Mouse (Mus musculus): Measurements from ENCODE around the gene Myom1. TPM values are rescaled to one million over a fixed set of nuclear protein-coding genes. Genes with fewer than 3 reads are reported as not detected.

Myom1 gene
- polyA plus RNA-seq, 1 experiment from 2014 or later, result 3.9 TPM

DNA sequence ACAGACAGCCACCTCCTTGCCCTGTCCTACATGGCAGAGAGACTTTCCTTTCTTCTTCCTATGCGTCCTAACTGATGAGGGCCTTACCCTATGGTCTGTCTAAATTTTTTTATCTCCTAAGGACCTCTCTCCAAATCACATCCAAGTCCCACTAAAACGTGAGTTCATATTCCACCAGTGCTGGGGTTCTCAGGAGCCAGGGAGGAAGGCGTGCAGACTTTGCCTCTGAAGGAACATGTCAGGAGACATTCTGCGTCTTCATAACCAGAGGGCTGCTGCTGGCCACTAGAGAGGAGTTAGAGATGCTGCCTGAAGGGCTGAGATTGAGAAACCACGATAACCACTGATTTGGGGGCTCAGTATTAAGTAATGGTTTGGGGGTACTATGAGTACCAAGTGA, 4.5 kb downstream of the Myom1 start:
- peaks cover 21% of the 10 kb centered on the region for H3K4me1 ChIP-seq
- no peaks in the 10 kb centered on the region for H3K27me3 ChIP-seq (replicated peaks)
- no peak overlapping the region for H3K9ac ChIP-seq
- H3K9me3 ChIP-seq (replicated peaks), result no peaks in the 10 kb centered on the region
- no peak overlapping the region for H3K4me3 ChIP-seq
- H3K36me3 ChIP-seq, result no peaks in the 10 kb centered on the region
- 60% methylated on average over 5 of the region's 5 CpGs for WGBS (ENCODE audit: insufficient replicate concordance)
- no peak overlapping the region for H3K27ac ChIP-seq
- no peak for ATAC-seq
- no peak overlapping the region for H3K4me2 ChIP-seq

DNA sequence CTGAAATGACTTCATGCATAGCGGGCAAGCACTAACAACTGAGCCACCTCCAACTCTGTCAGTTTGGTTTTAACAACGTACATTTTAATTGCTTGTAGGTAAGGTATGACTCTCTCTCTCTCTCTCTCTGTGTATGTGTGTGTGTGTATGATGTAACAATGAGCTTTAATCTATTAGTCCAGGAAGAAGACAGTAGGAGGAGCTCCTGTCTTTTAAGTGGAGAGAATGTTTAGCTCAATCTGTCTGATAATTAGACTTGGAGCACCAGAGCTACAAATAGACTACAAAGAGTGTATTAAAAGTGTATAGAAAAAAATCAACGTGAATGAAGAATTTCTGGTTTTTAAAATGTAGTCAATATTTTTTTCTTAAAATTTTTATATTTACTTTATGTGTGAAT, 6.2 kb downstream of the Myom1 start:
- ATAC-seq, result no peak
- Histone ChIP-seq H3K4me1 (peaks cover 10% of the 10 kb centered on the region), H3K9me3 (replicated peaks) (no peaks in the 10 kb centered on the region), H3K9ac (no peak overlapping the region), H3K4me3 (no peak overlapping the region), H3K27ac (no peak overlapping the region), H3K4me2 (no peak overlapping the region), H3K36me3 (no peaks in the 10 kb centered on the region), H3K27me3 (replicated peaks) (no peaks in the 10 kb centered on the region)
- 67% methylated on average over 3 of the region's 3 CpGs for WGBS (ENCODE audit: insufficient replicate concordance)

DNA sequence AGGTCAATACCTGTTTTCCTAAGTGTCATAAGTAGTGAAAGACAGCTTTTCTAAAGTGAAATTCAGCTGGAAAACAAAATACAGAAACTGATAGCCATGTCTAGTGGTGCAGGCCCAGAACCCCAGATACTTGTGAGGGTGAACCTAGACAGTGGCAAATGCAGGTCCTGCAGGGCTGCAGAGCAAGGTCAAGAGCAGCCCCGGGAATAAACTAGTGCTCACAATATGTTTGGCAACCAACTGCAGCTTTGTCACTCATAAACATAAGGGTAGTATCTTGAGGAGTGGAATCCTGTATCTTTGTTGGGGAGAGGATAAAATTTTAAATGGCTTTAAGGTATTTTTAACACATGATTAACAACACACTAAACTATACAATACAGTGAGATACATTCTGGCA, 7.3 kb downstream of the Myom1 start:
- no peaks in the 10 kb centered on the region for H3K9me3 ChIP-seq (replicated peaks)
- H3K27ac ChIP-seq, result no peak overlapping the region
- no peak for ATAC-seq
- no peaks in the 10 kb centered on the region for H3K36me3 ChIP-seq
- H3K9ac ChIP-seq, result no peak overlapping the region
- H3K4me1 ChIP-seq, result no peaks in the 10 kb centered on the region
- no peak overlapping the region for H3K4me3 ChIP-seq
- H3K4me2 ChIP-seq, result no peak overlapping the region
- 68% methylated on average over 1 of the region's 1 CpGs for whole genome bisulfite sequencing (ENCODE audit: insufficient replicate concordance)
- no peaks in the 10 kb centered on the region for H3K27me3 ChIP-seq (replicated peaks)

DNA sequence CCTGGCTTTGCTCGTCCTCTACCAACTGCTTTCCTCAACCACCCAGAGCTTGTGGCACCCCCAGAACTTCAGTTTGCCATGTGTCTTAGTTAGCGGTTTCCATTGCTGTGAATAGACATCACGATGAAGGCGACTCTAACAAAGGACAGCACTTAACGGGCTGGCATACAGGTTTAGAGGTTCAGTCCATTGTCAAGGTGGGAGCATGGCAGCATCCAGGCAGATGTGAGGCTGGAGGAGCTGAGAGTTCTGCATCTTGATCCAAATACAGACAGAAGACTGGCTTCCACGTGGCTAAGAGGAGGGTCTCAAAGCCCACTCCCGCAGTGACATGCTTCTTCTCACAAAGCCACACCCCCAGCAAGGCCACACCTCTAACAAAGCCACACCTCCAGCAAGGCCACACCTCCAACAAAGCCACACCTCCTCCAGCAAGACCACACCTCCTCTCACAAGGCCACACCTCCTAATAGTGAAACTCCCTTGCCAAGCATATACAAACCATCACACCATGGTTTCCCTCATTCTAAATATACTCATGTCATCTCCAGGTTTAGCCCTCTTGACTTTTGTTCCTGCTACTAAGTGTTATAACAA, 8.3 kb downstream of the Myom1 start:
- ATAC-seq, result peak; percentile 70
- Histone ChIP-seq H3K27me3 (replicated peaks) (no peaks in the 10 kb centered on the region), H3K9me3 (replicated peaks) (no peaks in the 10 kb centered on the region), H3K9ac (no peak overlapping the region), H3K4me1 (no peaks in the 10 kb centered on the region), H3K4me2 (peak overlapping the region; percentile 2; the same call in 1 of the 2 replicates), H3K27ac (no peak overlapping the region), H3K4me3 (no peak overlapping the region), H3K36me3 (no peaks in the 10 kb centered on the region)
- WGBS (ENCODE audit: insufficient replicate concordance), result 48% methylated on average over 7 of the region's 7 CpGs

DNA sequence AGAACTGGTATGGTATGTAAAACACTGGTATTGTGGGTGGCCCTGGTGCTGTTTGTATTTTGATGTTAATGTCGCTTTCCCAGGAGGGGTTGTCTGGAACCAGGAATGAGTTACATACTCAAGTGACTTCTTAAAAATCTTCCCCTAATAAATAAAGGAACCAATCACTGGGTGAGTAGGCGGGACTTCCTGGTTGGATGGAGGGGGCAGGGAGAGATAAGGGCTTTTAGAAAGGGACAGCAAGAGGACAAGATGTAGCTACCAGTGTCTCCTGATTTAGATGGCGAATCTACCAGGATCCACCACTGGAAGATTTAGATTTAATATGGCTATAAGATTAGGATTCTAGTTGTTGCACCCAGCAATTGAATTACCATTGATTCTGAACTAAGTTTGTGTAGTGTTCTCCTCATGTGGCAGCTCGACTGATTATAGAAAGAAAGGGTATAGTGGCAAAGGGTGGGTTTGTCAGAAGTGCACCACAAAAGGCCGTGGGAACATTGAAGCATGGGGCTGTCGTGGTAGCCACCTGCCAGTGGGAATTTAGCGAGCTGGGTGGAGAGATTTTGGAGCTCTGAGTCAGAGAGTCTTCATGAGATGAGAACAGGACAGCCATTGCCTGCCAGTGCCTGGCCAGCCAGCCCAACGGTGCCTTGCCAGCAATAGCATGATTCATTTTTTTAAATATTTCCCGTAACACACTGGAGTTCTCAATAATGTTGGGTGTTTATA, 9.7 kb downstream of the Myom1 start:
- Histone ChIP-seq H3K4me2 (no peak overlapping the region), H3K9me3 (replicated peaks) (no peaks in the 10 kb centered on the region), H3K4me3 (no peak overlapping the region), H3K27ac (no peak overlapping the region), H3K27me3 (replicated peaks) (no peaks in the 10 kb centered on the region), H3K9ac (no peak overlapping the region), H3K4me1 (no peaks in the 10 kb centered on the region), H3K36me3 (no peaks in the 10 kb centered on the region)
- ATAC-seq, result no peak
- 70% methylated on average over 9 of the region's 9 CpGs for WGBS (ENCODE audit: insufficient replicate concordance)

DNA sequence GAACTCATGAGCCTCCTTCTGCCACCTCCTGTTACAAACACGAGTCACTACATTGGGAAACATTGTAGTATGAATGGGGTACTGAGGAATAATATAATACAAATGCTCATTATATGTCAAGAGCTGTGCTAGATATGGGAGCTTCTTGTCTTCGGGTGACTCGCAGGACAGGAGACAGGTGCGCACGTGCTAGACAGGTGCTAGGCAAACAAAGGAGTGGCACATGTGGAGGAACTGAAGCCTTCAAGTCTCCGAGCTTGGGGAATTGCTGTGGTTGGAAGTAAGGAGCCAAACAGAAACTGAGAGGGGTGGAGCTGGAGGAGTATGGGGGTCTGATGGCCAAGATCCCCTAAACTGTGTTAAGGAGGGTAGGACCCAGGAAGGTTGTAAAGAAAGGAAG, 10.7 kb downstream of the Myom1 start:
- Histone ChIP-seq H3K27ac (no peak overlapping the region), H3K4me3 (no peak overlapping the region), H3K9me3 (replicated peaks) (no peaks in the 10 kb centered on the region), H3K27me3 (replicated peaks) (no peaks in the 10 kb centered on the region), H3K4me1 (no peaks in the 10 kb centered on the region), H3K4me2 (no peak overlapping the region), H3K9ac (no peak overlapping the region), H3K36me3 (no peaks in the 10 kb centered on the region)
- WGBS (ENCODE audit: insufficient replicate concordance), result 81% methylated on average over 6 of the region's 6 CpGs
- ATAC-seq, result no peak

DNA sequence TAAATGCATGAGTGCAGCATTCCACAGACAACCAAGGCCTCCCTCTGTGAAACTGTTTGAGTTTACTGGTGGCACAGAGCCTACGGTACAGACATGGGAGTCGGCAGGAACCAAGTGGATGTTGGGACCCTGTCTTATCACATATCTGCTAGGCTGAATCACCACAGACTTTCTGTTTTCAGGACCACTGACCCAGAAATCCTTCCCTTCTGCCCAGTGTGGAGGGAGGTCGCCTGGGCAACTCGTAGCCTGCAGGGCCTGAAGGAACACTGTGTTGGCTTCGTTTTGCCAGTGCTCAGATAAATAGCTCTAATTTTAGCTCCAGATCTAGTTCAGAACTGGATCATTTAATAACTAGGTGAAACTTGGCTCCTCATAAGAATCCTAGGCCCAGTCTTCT, 12.5 kb downstream of the Myom1 start:
- no peak overlapping the region for H3K27ac ChIP-seq
- 59% methylated on average over 5 of the region's 5 CpGs for WGBS (ENCODE audit: insufficient replicate concordance)
- no peak overlapping the region for H3K9ac ChIP-seq

DNA sequence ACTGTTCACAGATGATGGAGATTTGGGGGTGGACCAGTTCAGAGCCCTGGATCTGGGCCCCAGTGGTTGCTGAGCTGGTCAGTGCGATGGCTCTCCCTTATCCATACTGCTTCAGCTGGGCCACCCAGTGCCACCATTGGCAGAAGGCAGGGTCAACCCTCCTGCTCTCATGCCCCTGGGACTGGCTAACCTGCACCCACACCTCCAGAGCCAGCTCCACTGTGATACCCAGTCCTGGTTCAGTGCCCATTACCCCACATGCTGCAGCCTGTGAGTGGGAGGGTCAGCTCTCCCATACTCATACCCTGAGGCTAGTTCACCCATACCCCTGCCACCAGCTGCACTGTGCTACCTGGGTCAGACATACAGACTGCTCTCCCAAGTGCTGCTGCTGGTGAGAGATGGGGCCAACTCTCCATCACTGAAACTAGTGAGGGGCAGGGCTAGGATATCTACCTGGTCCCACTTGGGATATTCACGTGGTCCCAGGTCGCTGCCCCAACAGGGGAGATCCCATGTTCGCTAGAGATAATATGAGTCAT, 15.1 kb downstream of the Myom1 start:
- 69% methylated on average over 4 of the region's 4 CpGs for WGBS (ENCODE audit: insufficient replicate concordance)
- no peak overlapping the region for H3K4me2 ChIP-seq
- ATAC-seq, result peak; percentile 27; the same call in 1 of the 2 replicates

More for the DNA sequence above, 12.5 kb downstream of the Myom1 start:
- no peak for ATAC-seq
- no peak overlapping the region for H3K4me2 ChIP-seq
- no peaks in the 10 kb centered on the region for H3K9me3 ChIP-seq (replicated peaks)
- no peaks in the 10 kb centered on the region for H3K27me3 ChIP-seq (replicated peaks)
- no peak overlapping the region for H3K4me3 ChIP-seq
- H3K36me3 ChIP-seq, result no peaks in the 10 kb centered on the region
- H3K4me1 ChIP-seq, result peaks cover 11% of the 10 kb centered on the region

DNA sequence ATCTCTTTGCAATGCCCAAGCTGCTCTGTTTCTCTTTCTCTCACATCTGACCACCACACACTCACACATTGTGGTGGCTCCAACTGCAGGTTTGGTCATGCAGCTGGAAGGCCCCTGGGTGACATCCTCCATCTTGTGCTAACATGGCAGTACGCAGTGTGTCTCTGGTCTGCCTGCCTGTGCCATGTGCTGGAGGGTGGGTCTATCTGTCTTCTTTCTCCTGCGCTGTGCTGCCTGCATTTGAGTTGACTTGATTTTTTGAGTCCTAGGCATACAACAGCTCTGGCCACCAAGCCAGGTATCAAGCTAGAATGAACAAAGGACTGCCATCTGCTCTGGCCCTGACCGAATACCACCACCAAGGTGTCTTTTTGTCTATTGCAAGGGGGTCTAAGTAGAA, 15.7 kb downstream of the Myom1 start:
- Histone ChIP-seq H3K27ac (no peak overlapping the region), H3K27me3 (replicated peaks) (no peaks in the 10 kb centered on the region), H3K9ac (no peak overlapping the region), H3K4me2 (no peak overlapping the region), H3K9me3 (replicated peaks) (no peaks in the 10 kb centered on the region), H3K36me3 (no peaks in the 10 kb centered on the region), H3K4me1 (peaks cover 12% of the 10 kb centered on the region), H3K4me3 (no peak overlapping the region)
- WGBS (ENCODE audit: insufficient replicate concordance), result 80% methylated on average over 3 of the region's 3 CpGs
- ATAC-seq, result 0 out of 2 replicates have a peak, but pooled peaks have one; percentile 24

More for the DNA sequence above, 15.1 kb downstream of the Myom1 start:
- H3K27ac ChIP-seq, result no peak overlapping the region
- H3K9me3 ChIP-seq (replicated peaks), result no peaks in the 10 kb centered on the region
- no peaks in the 10 kb centered on the region for H3K27me3 ChIP-seq (replicated peaks)
- H3K9ac ChIP-seq, result no peak overlapping the region
- no peak overlapping the region for H3K4me3 ChIP-seq
- H3K36me3 ChIP-seq, result no peaks in the 10 kb centered on the region
- peaks cover 12% of the 10 kb centered on the region for H3K4me1 ChIP-seq

DNA sequence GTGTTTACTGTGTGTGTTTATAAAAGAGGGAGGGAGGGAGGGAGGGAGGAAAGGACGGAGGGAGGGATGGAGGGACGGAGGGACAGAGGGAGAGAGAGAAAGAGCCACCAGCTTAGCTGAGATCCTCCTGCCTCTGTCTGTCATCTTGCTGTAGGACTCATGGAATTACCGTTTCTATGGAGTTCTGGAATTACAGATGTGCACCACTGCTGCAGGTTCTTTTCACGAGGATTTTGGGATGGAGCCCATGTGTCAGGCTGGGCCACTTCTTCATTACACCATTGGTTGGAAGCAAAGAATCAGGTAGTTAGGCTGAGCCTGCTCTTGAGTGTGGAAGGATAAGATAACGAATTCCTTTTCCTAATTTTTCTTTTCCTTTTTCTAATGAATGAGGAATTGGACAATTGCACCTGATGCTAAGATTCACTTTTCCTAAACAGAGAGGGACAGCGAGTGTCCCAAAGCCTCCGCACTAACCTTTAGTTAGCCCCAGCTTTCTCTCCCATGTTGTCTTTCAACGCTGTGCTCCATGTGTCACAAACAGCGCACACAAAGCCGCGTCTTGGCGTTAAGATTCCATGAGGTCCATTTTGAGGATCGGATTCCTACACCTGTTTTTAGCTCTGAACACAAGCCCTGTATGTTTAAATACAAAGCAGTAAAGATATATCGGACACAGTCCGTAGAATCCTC, 16.3 kb downstream of the Myom1 start:
- H3K27ac ChIP-seq, result no peak overlapping the region
- H3K36me3 ChIP-seq, result no peaks in the 10 kb centered on the region
- no peak for ATAC-seq
- no peak overlapping the region for H3K4me3 ChIP-seq
- H3K4me1 ChIP-seq, result peaks cover 12% of the 10 kb centered on the region
- no peaks in the 10 kb centered on the region for H3K27me3 ChIP-seq (replicated peaks)
- no peak overlapping the region for H3K9ac ChIP-seq
- H3K4me2 ChIP-seq, result no peak overlapping the region
- H3K9me3 ChIP-seq (replicated peaks), result no peaks in the 10 kb centered on the region
- WGBS (ENCODE audit: insufficient replicate concordance), result 71% methylated on average over 15 of the region's 15 CpGs

DNA sequence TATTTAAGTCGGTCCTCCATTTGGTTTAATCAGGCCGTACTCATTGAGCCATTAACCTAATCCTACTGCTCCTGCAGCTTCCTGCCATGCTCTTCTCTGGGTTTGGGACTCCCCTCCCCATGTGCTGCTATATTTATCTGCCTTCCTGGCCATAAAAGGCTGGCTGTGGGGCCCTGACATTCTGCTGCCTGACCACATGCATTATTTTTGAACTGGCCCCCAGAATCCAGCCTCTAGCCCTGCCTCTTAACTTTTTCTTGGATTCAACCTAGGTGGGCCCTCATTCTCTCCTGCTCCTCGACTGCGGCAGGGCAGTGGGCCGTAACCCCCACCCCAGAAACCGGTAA, 16.8 kb downstream of the Myom1 start:
- peak overlapping the region; percentile 23; the same call in 1 of the 2 replicates for H3K4me3 ChIP-seq
- H3K4me2 ChIP-seq, result peak overlapping the region; percentile 19; the same call in 1 of the 2 replicates
- H3K4me1 ChIP-seq, result peaks cover 12% of the 10 kb centered on the region
- 26% methylated on average over 6 of the region's 6 CpGs for WGBS (ENCODE audit: insufficient replicate concordance)
- H3K27ac ChIP-seq, result peak overlapping the region; percentile 48
- H3K9ac ChIP-seq, result peak overlapping the region; percentile 27; the same call in 1 of the 2 replicates
- H3K36me3 ChIP-seq, result no peaks in the 10 kb centered on the region
- H3K9me3 ChIP-seq (replicated peaks), result no peaks in the 10 kb centered on the region
- H3K27me3 ChIP-seq (replicated peaks), result no peaks in the 10 kb centered on the region
- ATAC-seq, result no peak

DNA sequence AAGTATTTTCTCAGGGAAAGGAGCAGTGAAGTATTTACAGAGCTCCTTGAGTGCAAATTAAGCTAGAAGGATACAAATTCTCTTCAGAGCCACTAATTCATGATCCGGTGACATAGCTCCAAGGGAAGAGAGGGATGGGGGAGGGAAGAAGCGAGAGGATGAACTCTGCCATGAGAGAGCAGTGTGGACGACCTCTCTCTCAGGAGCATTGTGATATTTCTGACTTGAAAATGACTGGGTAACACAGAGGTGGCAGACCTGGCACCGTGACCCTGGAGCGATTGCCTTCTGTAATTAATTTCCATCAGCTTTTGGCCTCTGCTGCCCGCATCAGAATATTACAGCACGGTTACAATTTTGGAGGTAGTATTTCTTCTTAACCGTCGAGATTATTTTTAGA, 17.4 kb downstream of the Myom1 start:
- H3K9ac ChIP-seq, result peak overlapping the region; percentile 27; the same call in 1 of the 2 replicates
- 0 out of 2 replicates have a peak overlapping the region, but pooled peaks have one; percentile 19 for H3K4me2 ChIP-seq
- ATAC-seq, result no peak
- no peaks in the 10 kb centered on the region for H3K36me3 ChIP-seq
- H3K4me3 ChIP-seq, result no peak overlapping the region; the same call in 1 of the 2 replicates
- peaks cover 12% of the 10 kb centered on the region for H3K4me1 ChIP-seq
- peak overlapping the region; percentile 48 for H3K27ac ChIP-seq
- H3K9me3 ChIP-seq (replicated peaks), result no peaks in the 10 kb centered on the region
- H3K27me3 ChIP-seq (replicated peaks), result no peaks in the 10 kb centered on the region
- WGBS (ENCODE audit: insufficient replicate concordance), result 56% methylated on average over 9 of the region's 9 CpGs

All from liver, embryonic 12.5 days (tissue).